Mouse (Mus musculus): ENCODE measurements at regions not wholly inside any gene's neighbourhood (a gene's known extent, or its start where the extent isn't known, plus 50 kb on each side); places are given as distances from the start of the nearest gene placed in this dataset.

DNA sequence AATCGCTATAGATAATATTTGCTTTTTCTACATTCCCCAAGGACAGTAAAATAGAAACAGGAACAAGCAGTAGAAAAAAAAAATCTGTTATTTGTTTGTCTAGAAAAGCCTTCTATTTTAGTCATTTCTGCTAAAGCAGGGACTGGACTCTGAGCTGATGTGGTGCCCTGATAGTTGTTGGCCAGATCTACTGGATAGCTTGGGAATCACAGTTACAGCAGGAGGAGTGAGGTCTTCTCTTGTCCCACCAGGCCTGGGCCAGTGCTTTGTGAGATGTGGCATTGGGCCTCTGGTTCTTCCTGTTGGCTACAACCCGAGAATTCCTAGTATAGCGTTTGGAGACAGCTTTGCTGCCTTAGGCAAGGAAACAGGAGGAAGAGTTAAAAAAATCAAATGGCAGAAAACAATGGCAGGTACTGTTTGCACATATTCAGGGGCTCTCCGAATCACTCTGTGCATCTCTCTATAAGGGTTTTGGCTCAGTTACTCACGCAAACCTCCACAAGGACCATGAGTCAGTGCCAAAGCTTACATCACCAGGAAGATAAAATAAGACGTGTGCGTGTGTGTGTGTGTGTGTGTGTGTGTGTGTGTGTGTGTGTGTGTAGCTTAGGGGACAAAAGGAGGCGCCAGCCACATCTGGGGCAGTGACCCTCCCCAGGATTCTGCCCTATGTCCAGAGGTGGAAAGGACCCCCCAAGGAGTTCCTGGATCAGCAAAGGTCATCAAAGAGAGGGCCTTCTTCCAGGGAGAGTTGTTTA, 248.1 kb downstream of the Itga8 start:
- no peaks in the 10 kb centered on the region for H3K4me1 ChIP-seq (replicated peaks)
- no peak overlapping the region for H3K4me3 ChIP-seq (replicated peaks)
- no peaks in the 10 kb centered on the region for H3K36me3 ChIP-seq
- 75% methylated on average over 7 of the region's 8 CpGs for WGBS
- H3K9me3 ChIP-seq: no peaks in the 10 kb centered on the region
- H3K27me3 ChIP-seq: no peaks in the 10 kb centered on the region
- no peak for ATAC-seq
- H3K4me2 ChIP-seq (replicated peaks): no peak overlapping the region
- no peak overlapping the region for H3K9ac ChIP-seq (replicated peaks)
- no peak overlapping the region for H3K27ac ChIP-seq

DNA sequence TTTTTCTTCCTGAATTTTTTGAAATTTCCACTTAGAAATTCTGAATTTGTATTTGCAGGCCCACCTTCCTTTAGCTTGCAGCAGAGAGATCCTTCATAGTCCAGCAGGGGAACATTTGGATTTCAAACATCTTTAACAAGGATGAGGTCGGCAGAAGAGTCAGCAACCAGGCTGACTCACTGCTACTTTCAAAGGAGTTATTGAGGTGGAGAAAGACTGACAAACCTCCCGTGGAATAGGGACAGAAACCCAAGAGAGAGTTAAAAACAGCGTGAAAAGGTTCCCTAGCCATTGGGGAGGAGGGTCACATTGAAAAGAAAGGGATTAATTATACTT, 247.6 kb downstream of the Itga8 start:
- Histone ChIP-seq H3K27ac (no peak overlapping the region), H3K4me2 (replicated peaks) (no peak overlapping the region), H3K9me3 (no peaks in the 10 kb centered on the region), H3K9ac (replicated peaks) (no peak overlapping the region), H3K36me3 (no peaks in the 10 kb centered on the region), H3K27me3 (no peaks in the 10 kb centered on the region), H3K4me1 (replicated peaks) (no peaks in the 10 kb centered on the region), H3K4me3 (replicated peaks) (no peak overlapping the region)
- WGBS: 15% methylated on average over 3 of the region's 3 CpGs
- no peak for ATAC-seq

Measured in midbrain, embryonic 13.5 days (tissue).